Mouse (Mus musculus) kidney, embryonic 16.5 days (tissue): ENCODE measurements around the gene Wdr59. TPM values are rescaled to one million over a fixed set of nuclear protein-coding genes. Genes with fewer than 3 reads are reported as not detected.

Source experiments
- ATAC-seq: fragments of 200-750 bp; cut with Nextera tagmentation; 2 replicates; pipeline ENCODE4 v1.8.0; 2017; ENCODE audit warnings: moderate TSS enrichment; ENCODE audit not compliant: low FRiP score, low TSS enrichment
- H3K27ac ChIP-seq: fragments of 300-500 bp; sonication (generic); 2 replicates; pipeline ENCODE4 v1.5.1; 2014; ENCODE audit warnings: low read length
- H3K27me3 ChIP-seq: fragments of 300-500 bp; sonication (generic); 2 replicates; pipeline ENCODE4 v1.6.1; 2014; ENCODE audit warnings: low read length, control low read depth, mixed read lengths; ENCODE audit not compliant: insufficient read depth
- H3K36me3 ChIP-seq: fragments of 300-500 bp; sonication (generic); 2 replicates; pipeline ENCODE4 v1.6.1; 2014; ENCODE audit warnings: low read length, control low read depth, mixed read lengths; ENCODE audit not compliant: insufficient read depth
- H3K4me1 ChIP-seq: fragments of 300-500 bp; sonication (generic); 2 replicates; pipeline ENCODE4 v1.6.1; 2014; ENCODE audit warnings: low read length, control low read depth, mixed read lengths; ENCODE audit not compliant: insufficient read depth
- H3K4me2 ChIP-seq: fragments of 300-500 bp; sonication (generic); replicated peaks from 2 replicates; pipeline ENCODE4 v1.6.1; 2014; ENCODE audit warnings: low read depth, low read length
- H3K4me3 ChIP-seq: fragments of 300-500 bp; sonication (generic); 2 replicates; pipeline ENCODE4 v1.5.1; 2014; ENCODE audit warnings: mild to moderate bottlenecking, low read length
- H3K9ac ChIP-seq: fragments of 300-500 bp; sonication (generic); replicated peaks from 2 replicates; pipeline ENCODE4 v1.6.1; 2014; ENCODE audit warnings: low read length
- H3K9me3 ChIP-seq: fragments of 300-500 bp; sonication (generic); 2 replicates; pipeline ENCODE4 v1.6.1; 2016; ENCODE audit warnings: low read length, control low read depth
- WGBS: fragments of 180-500 bp; shearing (Covaris S2); extraction: QIAGEN DNeasy Blood & Tissue Kit; methylation state at CpG from one replicate; pipeline ENCODE4 v1.1.7; 2014; 5-methylcytosine and 5-hydroxymethylcytosine counted together
- polyA plus RNA-seq: library from polyadenylated mRNA; unstranded; fragments of >200 nt; fragmentation: Nextera tagmentation; extraction: Ambion mirVana; gene quantifications from 2 replicates; pipeline ENCODE4 v1.2.1, GENCODE M21; 2015

The Wdr59 gene
- 7.8 and 7.9 TPM in 2 replicates for polyA plus RNA-seq

- peak within 1 kb of the TSS; percentile 52 for H3K4me3 ChIP-seq
- H3K4me2 ChIP-seq = peak within 1 kb of the TSS; percentile 63
- H3K9ac ChIP-seq = peak within 1 kb of the TSS; percentile 66
- no peaks in the 10 kb centered on the region for H3K27me3 ChIP-seq
- H3K9me3 ChIP-seq = no peaks in the 10 kb centered on the region
- H3K36me3 ChIP-seq = no peaks in the 10 kb centered on the region
- peaks cover 8% of the 10 kb centered on the region; the same call in 1 of the 2 replicates for H3K4me1 ChIP-seq
- ATAC-seq = peak; percentile 99
- H3K27ac ChIP-seq = no peak within 1 kb of the TSS
- WGBS = under 1% methylated on average over 34 of the region's 34 CpGs
Measured at GRCm38 (mm10) chr8:111521713-111522429, at the start of gene Wdr59. Gene Wdr59 (minus strand): TSS chr8:111522092.

DNA sequence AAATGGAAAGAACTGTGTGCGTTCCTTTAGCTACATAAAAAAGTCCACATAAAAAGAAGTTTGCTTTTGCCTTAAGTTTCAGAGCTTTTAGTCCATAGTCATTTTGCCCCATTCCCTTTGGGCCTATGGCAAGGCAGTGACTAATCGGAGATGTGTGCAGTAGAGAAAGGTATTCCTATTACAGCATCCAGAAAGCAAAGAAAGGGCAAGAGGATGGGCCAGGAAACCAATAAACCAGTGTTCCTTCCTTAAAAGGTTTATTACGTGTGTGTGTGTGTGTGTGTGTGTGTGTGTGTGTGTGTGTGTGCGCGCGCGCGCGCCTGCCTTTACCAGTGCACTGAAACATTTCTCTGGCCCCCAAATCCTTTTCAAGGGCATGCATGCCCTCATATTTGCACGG lies 49.8 kb upstream of the Wdr59 start:
- 81% methylated on average over 10 of the region's 10 CpGs for WGBS
- Histone ChIP-seq H3K4me1 (peaks cover 32% of the 10 kb centered on the region), H3K9ac (no peak overlapping the region), H3K27me3 (no peaks in the 10 kb centered on the region), H3K4me2 (no peak overlapping the region), H3K4me3 (no peak overlapping the region), H3K9me3 (no peaks in the 10 kb centered on the region), H3K36me3 (no peaks in the 10 kb centered on the region), H3K27ac (no peak overlapping the region)
- no peak for ATAC-seq

DNA sequence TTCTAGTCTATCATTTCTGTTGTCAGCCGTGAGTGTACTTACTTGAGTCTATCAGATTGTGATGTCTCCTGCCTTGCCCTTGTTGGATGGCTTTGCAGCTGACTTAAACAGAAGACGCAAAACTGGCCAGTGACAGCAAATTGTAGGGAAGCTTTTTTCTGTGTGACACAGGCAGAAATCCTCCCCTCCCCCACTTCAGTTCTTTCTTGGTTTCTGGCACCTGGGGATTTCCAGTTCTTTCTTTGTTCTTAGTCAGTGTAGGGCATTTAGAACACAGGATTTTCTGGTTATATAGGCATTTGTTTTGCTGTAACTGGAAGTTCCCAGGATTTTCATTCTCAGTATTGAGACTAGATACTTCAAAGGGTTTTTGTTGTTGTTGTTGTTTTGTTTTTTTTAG lies 48.5 kb upstream of the Wdr59 start:
- WGBS = 75% methylated on average over 2 of the region's 2 CpGs
- ATAC-seq = no peak
- no peaks in the 10 kb centered on the region for H3K9me3 ChIP-seq
- H3K9ac ChIP-seq = no peak overlapping the region
- H3K27ac ChIP-seq = no peak overlapping the region
- H3K4me3 ChIP-seq = no peak overlapping the region
- H3K27me3 ChIP-seq = no peaks in the 10 kb centered on the region
- no peak overlapping the region for H3K4me2 ChIP-seq
- H3K36me3 ChIP-seq = no peaks in the 10 kb centered on the region
- peaks cover 31% of the 10 kb centered on the region for H3K4me1 ChIP-seq

DNA sequence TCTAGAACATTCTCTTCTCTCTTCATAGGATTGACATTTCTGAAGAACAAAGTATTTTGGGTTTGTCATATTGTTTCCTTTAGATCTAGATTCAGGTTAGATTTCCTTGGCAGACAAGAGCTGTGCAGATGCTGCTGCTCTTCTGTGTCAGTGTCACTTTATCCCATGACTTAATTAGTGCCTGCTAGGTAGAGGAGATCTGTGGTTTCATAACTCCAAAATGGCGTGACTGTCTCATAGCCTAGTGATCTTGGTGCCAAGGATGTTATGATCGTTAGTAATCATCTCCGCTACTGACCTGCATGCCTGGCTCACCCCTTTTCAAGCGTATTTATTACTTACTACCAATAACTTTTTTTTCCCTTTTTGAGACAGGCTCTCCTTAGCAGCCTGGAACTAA lies 48.0 kb upstream of the Wdr59 start:
- Histone ChIP-seq H3K27me3 (no peaks in the 10 kb centered on the region), H3K4me3 (no peak overlapping the region), H3K4me2 (no peak overlapping the region), H3K27ac (no peak overlapping the region), H3K9ac (no peak overlapping the region), H3K4me1 (peaks cover 33% of the 10 kb centered on the region), H3K9me3 (no peaks in the 10 kb centered on the region), H3K36me3 (no peaks in the 10 kb centered on the region)
- 88% methylated on average over 4 of the region's 4 CpGs for WGBS
- no peak for ATAC-seq

GRCm38 (mm10) chr8:111568029-111568428 lies 46.1 kb upstream of the Wdr59 start:
- no peaks in the 10 kb centered on the region for H3K36me3 ChIP-seq
- no peak for ATAC-seq
- WGBS = 40% methylated on average over 3 of the region's 3 CpGs

DNA sequence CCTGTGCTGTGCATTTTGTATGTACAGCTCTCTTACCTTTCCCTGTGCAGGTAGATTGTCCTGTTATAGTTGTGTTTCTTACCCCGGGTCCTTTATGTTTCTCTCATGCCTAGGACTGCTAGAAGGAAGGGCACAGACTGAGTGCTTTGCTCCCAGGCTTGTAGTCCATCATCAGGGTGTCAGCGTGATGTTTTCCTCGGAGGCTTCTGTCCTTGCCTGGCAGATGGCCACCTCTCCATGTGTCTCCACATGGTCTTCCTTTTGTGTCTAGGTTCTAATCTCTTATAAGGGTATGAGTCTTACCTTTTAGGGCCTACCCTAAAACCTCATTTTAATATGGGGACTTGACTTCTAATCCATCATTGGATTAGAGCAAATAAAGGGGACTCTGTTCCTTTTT lies 45.7 kb upstream of the Wdr59 start:
- no peaks in the 10 kb centered on the region for H3K36me3 ChIP-seq
- no peak overlapping the region for H3K4me2 ChIP-seq
- no peak overlapping the region for H3K27ac ChIP-seq
- no peaks in the 10 kb centered on the region for H3K27me3 ChIP-seq
- H3K4me3 ChIP-seq = no peak overlapping the region
- ATAC-seq = no peak
- no peaks in the 10 kb centered on the region for H3K9me3 ChIP-seq
- 38% methylated on average over 3 of the region's 3 CpGs for WGBS
- no peak overlapping the region for H3K9ac ChIP-seq
- peaks cover 31% of the 10 kb centered on the region for H3K4me1 ChIP-seq

More at GRCm38 (mm10) chr8:111568029-111568428, 46.1 kb upstream of the Wdr59 start:
- H3K4me3 ChIP-seq = no peak overlapping the region
- H3K27ac ChIP-seq = no peak overlapping the region; the same call in 1 of the 2 replicates
- no peak overlapping the region for H3K4me2 ChIP-seq
- peaks cover 33% of the 10 kb centered on the region for H3K4me1 ChIP-seq
- H3K27me3 ChIP-seq = no peaks in the 10 kb centered on the region
- H3K9me3 ChIP-seq = no peaks in the 10 kb centered on the region
- no peak overlapping the region for H3K9ac ChIP-seq

GRCm38 (mm10) chr8:111566326-111566725 lies 44.4 kb upstream of the Wdr59 start:
- ATAC-seq = no peak
- no peak overlapping the region for H3K27ac ChIP-seq
- no peak overlapping the region for H3K4me3 ChIP-seq
- no peak overlapping the region for H3K4me2 ChIP-seq
- H3K9me3 ChIP-seq = no peaks in the 10 kb centered on the region
- no peak overlapping the region for H3K9ac ChIP-seq
- peaks cover 20% of the 10 kb centered on the region for H3K4me1 ChIP-seq
- H3K27me3 ChIP-seq = no peaks in the 10 kb centered on the region
- 69% methylated on average over 9 of the region's 9 CpGs for WGBS
- no peaks in the 10 kb centered on the region for H3K36me3 ChIP-seq

DNA sequence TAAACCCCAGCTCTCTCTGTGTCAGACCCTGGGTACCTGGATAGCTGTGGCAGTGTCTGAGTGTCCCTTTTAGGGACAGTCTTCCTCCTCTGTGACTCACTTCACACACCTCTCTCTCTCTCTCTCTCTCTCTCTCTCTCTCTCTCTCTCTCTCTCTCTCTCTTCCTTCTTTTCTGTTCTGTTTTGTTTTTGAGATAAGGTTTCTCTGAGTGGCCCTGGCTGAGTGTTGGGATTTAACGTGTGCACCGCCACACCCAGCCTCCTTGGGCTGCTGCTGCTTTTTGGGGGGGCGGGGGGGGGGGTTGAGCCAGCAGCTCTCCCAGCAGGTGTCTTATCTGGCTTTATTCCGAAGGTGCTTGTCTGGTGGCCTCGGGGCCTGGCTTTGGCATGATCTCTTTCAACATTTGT lies 43.9 kb upstream of the Wdr59 start:
- Histone ChIP-seq H3K27ac (no peak overlapping the region), H3K9ac (no peak overlapping the region), H3K4me1 (peaks cover 20% of the 10 kb centered on the region), H3K27me3 (no peaks in the 10 kb centered on the region), H3K4me2 (no peak overlapping the region), H3K36me3 (no peaks in the 10 kb centered on the region), H3K9me3 (no peaks in the 10 kb centered on the region), H3K4me3 (no peak overlapping the region)
- 43% methylated on average over 5 of the region's 5 CpGs for WGBS
- ATAC-seq = no peak

- no peak overlapping the region for H3K4me3 ChIP-seq
- no peak overlapping the region for H3K27ac ChIP-seq
- H3K36me3 ChIP-seq = no peaks in the 10 kb centered on the region
- no peak for ATAC-seq
- 86% methylated on average over 2 of the region's 2 CpGs for WGBS
- H3K4me2 ChIP-seq = no peak overlapping the region
- H3K4me1 ChIP-seq = peaks cover 21% of the 10 kb centered on the region
- no peaks in the 10 kb centered on the region for H3K27me3 ChIP-seq
- no peaks in the 10 kb centered on the region for H3K9me3 ChIP-seq
- H3K9ac ChIP-seq = no peak overlapping the region
Measured at GRCm38 (mm10) chr8:111564093-111564492, 42.2 kb upstream of the Wdr59 start.

GRCm38 (mm10) chr8:111563687-111564086 lies 41.8 kb upstream of the Wdr59 start:
- 90% methylated on average over 4 of the region's 4 CpGs for WGBS
- Histone ChIP-seq H3K36me3 (no peaks in the 10 kb centered on the region), H3K9ac (no peak overlapping the region), H3K27ac (no peak overlapping the region), H3K4me3 (no peak overlapping the region), H3K4me1 (peaks cover 25% of the 10 kb centered on the region), H3K4me2 (no peak overlapping the region), H3K9me3 (no peaks in the 10 kb centered on the region), H3K27me3 (no peaks in the 10 kb centered on the region)
- ATAC-seq = no peak
